Mouse (Mus musculus): ENCODE results near the gene Gm10324. TPM values are rescaled to one million over a fixed set of nuclear protein-coding genes. Genes with fewer than 3 reads are reported as not detected.

Gm10324 gene
- not detected for polyA plus RNA-seq (2017; shearing (Covaris generic))

DNA sequence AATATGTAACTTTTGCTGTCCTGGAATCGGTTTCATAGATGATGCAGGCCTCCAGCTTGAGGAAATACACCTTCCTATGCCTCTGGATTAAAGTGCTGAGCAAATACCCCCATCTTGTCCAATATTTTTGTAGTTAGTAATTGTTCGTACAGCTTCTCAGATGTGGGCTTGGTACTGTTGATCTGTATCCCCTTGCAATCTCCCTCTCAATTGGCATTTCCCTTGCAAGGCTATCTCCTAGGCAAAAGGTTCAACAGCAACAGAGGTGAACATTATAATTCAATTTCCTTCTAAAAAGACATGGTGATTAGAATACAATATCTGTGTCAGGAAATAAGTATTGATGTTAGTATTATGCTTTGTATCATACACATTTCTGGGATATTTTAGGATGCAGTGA, at the start of gene Gm10324:
Gene Gm10324, plus strand, starts transcription at position 301 of the 400 bp plus-strand sequence.

Other genes with a start within 250 kb of the Gm10324 start
- gene Gm10772, start 108.0 kb downstream of the Gm10324 start, polyA plus RNA-seq (2017; shearing (Covaris generic)), result not detected

Data from CD4-positive, CD25-positive, alpha-beta regulatory T cell (primary cell).